Mouse (Mus musculus) lung, postnatal 36 days (tissue): Measurements from ENCODE around the gene Slc25a33.
A peak's percentile ranks its signal among the peaks of the same experiment; 100 is the strongest.
"Not testable (repeated sequence)": the region's sequence is repeated elsewhere in the genome, so short reads cannot be mapped to it uniquely, and the experiment has no call there.

ENCODE experiments used
- DNase-seq: peaks from one replicate; pipeline ENCODE4 v3.0.0; 2022; ENCODE audit warnings: mixed read lengths

Gene Slc25a33

GRCm38 (mm10) chr4:149774094-149774470 lies at the start of gene Slc25a33:
Slc25a33 (minus strand) TSS chr4:149774277.
- peak; percentile 97 for DNase-seq

- no peak for DNase-seq
Measured at GRCm38 (mm10) chr4:149822586-149823196, 48.6 kb upstream of the Slc25a33 start.

- peak; percentile 86 for DNase-seq
Measured at GRCm38 (mm10) chr4:149822126-149822525, 48.0 kb upstream of the Slc25a33 start.

- peak; percentile 95 for DNase-seq
Measured at GRCm38 (mm10) chr4:149820569-149820968, 46.5 kb upstream of the Slc25a33 start.

GRCm38 (mm10) chr4:149819195-149819594 lies 45.1 kb upstream of the Slc25a33 start:
- DNase-seq, result no peak

- DNase-seq, result peak; percentile 76
Measured at GRCm38 (mm10) chr4:149816598-149816997, 42.5 kb upstream of the Slc25a33 start.

GRCm38 (mm10) chr4:149815586-149815985 lies 41.5 kb upstream of the Slc25a33 start:
- DNase-seq, result no peak

GRCm38 (mm10) chr4:149813409-149814184 lies 39.5 kb upstream of the Slc25a33 start:
- DNase-seq, result peak; percentile 70

- DNase-seq, result not testable (repeated sequence)
Measured at GRCm38 (mm10) chr4:149810372-149810771, 36.3 kb upstream of the Slc25a33 start.

GRCm38 (mm10) chr4:149808584-149809227 lies 34.6 kb upstream of the Slc25a33 start:
- no peak for DNase-seq

- DNase-seq, result no peak
Measured at GRCm38 (mm10) chr4:149808060-149808567, 34.0 kb upstream of the Slc25a33 start.

- peak; percentile 92 for DNase-seq
Measured at GRCm38 (mm10) chr4:149806699-149807381, 32.8 kb upstream of the Slc25a33 start.

GRCm38 (mm10) chr4:149802269-149802668 lies 28.2 kb upstream of the Slc25a33 start:
- no peak for DNase-seq

GRCm38 (mm10) chr4:149800576-149800975 lies 26.5 kb upstream of the Slc25a33 start:
- DNase-seq, result no peak

- no peak for DNase-seq
Measured at GRCm38 (mm10) chr4:149800172-149800464, 26.0 kb upstream of the Slc25a33 start.

GRCm38 (mm10) chr4:149799346-149800171 lies 25.5 kb upstream of the Slc25a33 start:
- DNase-seq, result no peak

GRCm38 (mm10) chr4:149798684-149799309 lies 24.7 kb upstream of the Slc25a33 start:
- peak; percentile 62 for DNase-seq

GRCm38 (mm10) chr4:149798116-149798515 lies 24.0 kb upstream of the Slc25a33 start:
- no peak for DNase-seq

GRCm38 (mm10) chr4:149797220-149797610 lies 23.1 kb upstream of the Slc25a33 start:
- DNase-seq, result no peak

GRCm38 (mm10) chr4:149796567-149797219 lies 22.6 kb upstream of the Slc25a33 start:
- DNase-seq, result no peak

GRCm38 (mm10) chr4:149794966-149795477 lies 20.9 kb upstream of the Slc25a33 start:
- DNase-seq, result no peak
